Mouse (Mus musculus): ENCODE measurements at regions not wholly inside any gene's neighbourhood (a gene's known extent, or its start where the extent isn't known, plus 50 kb on each side); places are given as distances from the start of the nearest gene placed in this dataset.

- Histone ChIP-seq H3K4me2 (replicated peaks; ENCODE audit: low read depth) (no peak overlapping the region), H3K27ac (ENCODE audit: low read depth, low read length) (no peak overlapping the region), H3K4me1 (replicated peaks; ENCODE audit: control insufficient read depth, insufficient read depth, low read length) (no peaks in the 10 kb centered on the region), H3K27me3 (replicated peaks; ENCODE audit: control insufficient read depth, insufficient read depth, low read length) (no peaks in the 10 kb centered on the region), H3K9ac (ENCODE audit: low read depth, low read length) (no peak overlapping the region), H3K9me3 (ENCODE audit: control insufficient read depth) (no peaks in the 10 kb centered on the region), H3K4me3 (ENCODE audit: low read depth, low read length) (no peak overlapping the region), H3K36me3 (ENCODE audit: control insufficient read depth, insufficient read depth) (no peaks in the 10 kb centered on the region)
- TF ChIP-seq CTCF (IDR thresholded peaks at IDR 0.05; ENCODE audit: low read depth): no peak
- no peak for ATAC-seq
- 89% methylated on average over 16 of the region's 16 CpGs for WGBS
Observed at GRCm38 (mm10) chr8:92190261-92191025, 167.0 kb upstream of the Irx5 start.

- no peak overlapping the region for H3K27ac ChIP-seq (ENCODE audit: low read depth, low read length)
- ATAC-seq: no peak
- no peaks in the 10 kb centered on the region for H3K36me3 ChIP-seq (ENCODE audit: control insufficient read depth, insufficient read depth)
- H3K9me3 ChIP-seq (ENCODE audit: control insufficient read depth): no peaks in the 10 kb centered on the region
- no peak overlapping the region for H3K4me3 ChIP-seq (ENCODE audit: low read depth, low read length)
- no peaks in the 10 kb centered on the region for H3K27me3 ChIP-seq (replicated peaks; ENCODE audit: control insufficient read depth, insufficient read depth, low read length)
- H3K4me2 ChIP-seq (replicated peaks; ENCODE audit: low read depth): no peak overlapping the region
- H3K9ac ChIP-seq (ENCODE audit: low read depth, low read length): no peak overlapping the region
- no peak for TF ChIP-seq CTCF (IDR thresholded peaks at IDR 0.05; ENCODE audit: low read depth)
- WGBS: 14% methylated on average over 1 of the region's 1 CpGs
- no peaks in the 10 kb centered on the region for H3K4me1 ChIP-seq (replicated peaks; ENCODE audit: control insufficient read depth, insufficient read depth, low read length)
Observed at GRCm38 (mm10) chr8:92183331-92183730, 174.1 kb upstream of the Irx5 start.

GRCm38 (mm10) chr8:92180651-92181050, 176.8 kb upstream of the Irx5 start:
- ATAC-seq: no peak
- Histone ChIP-seq H3K4me2 (replicated peaks; ENCODE audit: low read depth) (no peak overlapping the region), H3K4me3 (ENCODE audit: low read depth, low read length) (no peak overlapping the region), H3K9me3 (ENCODE audit: control insufficient read depth) (no peaks in the 10 kb centered on the region), H3K27me3 (replicated peaks; ENCODE audit: control insufficient read depth, insufficient read depth, low read length) (no peaks in the 10 kb centered on the region), H3K27ac (ENCODE audit: low read depth, low read length) (no peak overlapping the region), H3K36me3 (ENCODE audit: control insufficient read depth, insufficient read depth) (no peaks in the 10 kb centered on the region), H3K9ac (ENCODE audit: low read depth, low read length) (no peak overlapping the region), H3K4me1 (replicated peaks; ENCODE audit: control insufficient read depth, insufficient read depth, low read length) (no peaks in the 10 kb centered on the region)
- no peak for TF ChIP-seq CTCF (IDR thresholded peaks at IDR 0.05; ENCODE audit: low read depth)
- 93% methylated on average over 4 of the region's 4 CpGs for WGBS

- Histone ChIP-seq H3K27me3 (replicated peaks; ENCODE audit: control insufficient read depth, insufficient read depth, low read length) (no peaks in the 10 kb centered on the region), H3K4me2 (replicated peaks; ENCODE audit: low read depth) (no peak overlapping the region), H3K27ac (ENCODE audit: low read depth, low read length) (no peak overlapping the region), H3K9me3 (ENCODE audit: control insufficient read depth) (no peaks in the 10 kb centered on the region), H3K4me3 (ENCODE audit: low read depth, low read length) (no peak overlapping the region), H3K9ac (ENCODE audit: low read depth, low read length) (no peak overlapping the region), H3K4me1 (replicated peaks; ENCODE audit: control insufficient read depth, insufficient read depth, low read length) (no peaks in the 10 kb centered on the region), H3K36me3 (ENCODE audit: control insufficient read depth, insufficient read depth) (no peaks in the 10 kb centered on the region)
- ATAC-seq: no peak
- 71% methylated on average over 2 of the region's 2 CpGs for WGBS
- no peak for TF ChIP-seq CTCF (IDR thresholded peaks at IDR 0.05; ENCODE audit: low read depth)
Observed at GRCm38 (mm10) chr8:92179327-92179726, 178.1 kb upstream of the Irx5 start.

- Histone ChIP-seq H3K4me3 (ENCODE audit: low read depth, low read length) (no peak overlapping the region), H3K36me3 (ENCODE audit: control insufficient read depth, insufficient read depth) (no peaks in the 10 kb centered on the region), H3K4me2 (replicated peaks; ENCODE audit: low read depth) (no peak overlapping the region), H3K9ac (ENCODE audit: low read depth, low read length) (no peak overlapping the region), H3K4me1 (replicated peaks; ENCODE audit: control insufficient read depth, insufficient read depth, low read length) (no peaks in the 10 kb centered on the region), H3K27ac (ENCODE audit: low read depth, low read length) (no peak overlapping the region), H3K9me3 (ENCODE audit: control insufficient read depth) (no peaks in the 10 kb centered on the region), H3K27me3 (replicated peaks; ENCODE audit: control insufficient read depth, insufficient read depth, low read length) (no peaks in the 10 kb centered on the region)
- TF ChIP-seq CTCF (IDR thresholded peaks at IDR 0.05; ENCODE audit: low read depth): no peak
- WGBS: 63% methylated on average over 5 of the region's 5 CpGs
- no peak for ATAC-seq
Observed at GRCm38 (mm10) chr8:92176101-92176500, 181.3 kb upstream of the Irx5 start.

- 73% methylated on average over 2 of the region's 2 CpGs for WGBS
- Histone ChIP-seq H3K4me1 (replicated peaks; ENCODE audit: control insufficient read depth, insufficient read depth, low read length) (no peaks in the 10 kb centered on the region), H3K27me3 (replicated peaks; ENCODE audit: control insufficient read depth, insufficient read depth, low read length) (no peaks in the 10 kb centered on the region), H3K36me3 (ENCODE audit: control insufficient read depth, insufficient read depth) (no peaks in the 10 kb centered on the region), H3K27ac (ENCODE audit: low read depth, low read length) (no peak overlapping the region), H3K9ac (ENCODE audit: low read depth, low read length) (no peak overlapping the region), H3K4me3 (ENCODE audit: low read depth, low read length) (no peak overlapping the region), H3K4me2 (replicated peaks; ENCODE audit: low read depth) (no peak overlapping the region), H3K9me3 (ENCODE audit: control insufficient read depth) (no peaks in the 10 kb centered on the region)
- no peak for TF ChIP-seq CTCF (IDR thresholded peaks at IDR 0.05; ENCODE audit: low read depth)
- no peak for ATAC-seq
Observed at GRCm38 (mm10) chr8:92174106-92174505, 183.3 kb upstream of the Irx5 start.
